Mouse (Mus musculus) gastrocnemius, adult 2 months (tissue): ENCODE measurements around the gene Gnas. TPM values are rescaled to one million over a fixed set of nuclear protein-coding genes. Genes with fewer than 3 reads are reported as not detected.
A peak's percentile ranks its signal among the peaks of the same experiment; 100 is the strongest.

Experiments
- DNase-seq: peaks from one replicate; pipeline ENCODE4 v3.0.0; 2022
- H3K27ac ChIP-seq: fragments of 200-600 bp; 2 replicates; pipeline ENCODE4 v1.8.1; 2022; ENCODE audit warnings: mild to moderate bottlenecking
- H3K4me3 ChIP-seq: fragments of 200-600 bp; 2 replicates; pipeline ENCODE4 v1.8.1; 2022; ENCODE audit warnings: mild to moderate bottlenecking, moderate library complexity
- CTCF ChIP-seq: fragments of 200-600 bp; IDR thresholded peaks from 2 replicates; pipeline ENCODE4 v1.8.1; 2022; ENCODE audit warnings: antibody characterized with exemption, mild to moderate bottlenecking, moderate library complexity
- intact Hi-C: fragments of 180-260 bp; cut with DNase I; formaldehyde crosslinking; loops from one replicate; pipeline ENCODE4 v1.15.1; 2025
- total RNA-seq, 2 experiments: library from RNA; stranded (reverse); gene quantifications; 2 replicates each; pipeline ENCODE4 v1.2.3; 2021

Gnas gene
- total RNA-seq, 2 experiments from 2014 or later, result 1,330 to 1,331 TPM

- no peak for TF ChIP-seq CTCF
- no peak for DNase-seq
- no peak overlapping the region for H3K4me3 ChIP-seq
- no peak overlapping the region for H3K27ac ChIP-seq
- intact Hi-C loops, result loop anchor here (5.0 kb wide), 1 partner anchor 692 kb away; no protein-coding TSS in a partner anchor
These were observed 4.3 kb upstream of the Gnas start for GRCm38 (mm10) chr2:174279771-174280170.

GRCm38 (mm10) chr2:174283341-174283740, 779 bp upstream of the Gnas start:
- no peak for TF ChIP-seq CTCF
- no peak for DNase-seq
- intact Hi-C loops, result loop anchor here (5.0 kb wide), 1 partner anchor 696 kb away; no protein-coding TSS in a partner anchor
- Histone ChIP-seq H3K4me3 (peak overlapping the region; percentile 69), H3K27ac (no peak overlapping the region)

GRCm38 (mm10) chr2:174284807-174285457, 812 bp downstream of the Gnas start:
- no peak for DNase-seq
- intact Hi-C loops, result loop anchor here (5.0 kb wide), 1 partner anchor 698 kb away; no protein-coding TSS in a partner anchor
- TF ChIP-seq CTCF, result no peak
- Histone ChIP-seq H3K4me3 (peak overlapping the region; percentile 69), H3K27ac (no peak overlapping the region)

GRCm38 (mm10) chr2:174285921-174286470, 1.9 kb downstream of the Gnas start:
- intact Hi-C loops, result no loop called here
- no peak for TF ChIP-seq CTCF
- Histone ChIP-seq H3K4me3 (peak overlapping the region; percentile 69), H3K27ac (no peak overlapping the region)
- no peak for DNase-seq

DNA sequence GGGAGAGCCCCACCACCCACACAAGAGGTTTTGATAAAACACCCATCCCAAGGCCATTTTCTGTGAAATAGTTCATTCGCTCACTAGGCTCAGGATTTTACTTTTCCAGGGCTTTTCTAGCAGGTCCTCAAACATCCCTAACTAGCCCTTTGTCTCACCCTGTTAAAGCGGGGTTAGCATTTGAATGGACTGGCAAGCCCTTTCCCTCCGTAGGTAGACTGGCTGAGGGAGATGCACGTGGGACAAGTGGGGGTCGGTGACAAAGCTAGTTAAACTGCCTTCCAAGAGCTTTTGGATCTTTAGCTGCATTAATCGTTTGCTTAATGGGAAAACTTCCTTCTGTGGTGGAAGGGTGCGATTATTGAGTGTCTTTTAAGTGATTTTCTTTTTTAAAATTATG, 3.8 kb downstream of the Gnas start:
- no peak for DNase-seq

DNA sequence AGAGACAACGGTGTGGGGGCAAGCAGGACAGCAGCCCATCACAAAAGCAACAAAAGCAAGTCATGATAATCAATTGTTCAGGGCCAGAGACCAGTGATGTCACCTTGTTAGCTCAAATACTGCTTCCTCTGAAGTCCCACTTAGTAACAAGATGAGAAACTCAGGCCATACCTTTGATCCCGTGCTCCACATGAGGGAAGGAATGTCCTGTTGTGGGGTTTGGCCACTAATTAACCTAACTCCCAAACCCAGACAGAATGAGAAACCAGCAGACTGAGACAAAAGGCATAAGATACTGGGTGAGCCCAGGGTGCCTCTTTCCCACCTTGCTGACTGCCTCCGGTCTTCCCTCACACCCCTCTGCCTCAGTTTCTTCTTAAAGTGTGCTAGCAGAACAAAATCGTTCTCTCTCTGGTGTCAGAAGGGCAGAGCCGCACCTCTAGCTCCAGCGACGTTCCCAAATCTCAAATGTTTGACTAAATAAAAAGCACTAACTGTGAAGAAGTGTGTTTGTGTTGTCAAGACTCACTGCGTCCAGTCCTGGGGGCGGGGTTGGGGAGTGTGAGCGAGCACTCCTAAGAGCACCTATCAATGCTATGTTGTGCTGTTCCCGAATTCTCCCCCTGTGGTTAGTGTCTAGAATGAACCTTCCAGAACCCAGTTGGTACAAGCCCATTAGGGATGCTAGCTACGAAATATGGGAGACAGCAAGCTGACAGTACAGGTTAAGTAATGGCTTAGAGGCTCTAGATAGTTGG, 4.7 kb downstream of the Gnas start:
- intact Hi-C loops, result no loop called here
- H3K27ac ChIP-seq, result no peak overlapping the region
- DNase-seq, result no peak
- no peak for TF ChIP-seq CTCF
- H3K4me3 ChIP-seq, result no peak overlapping the region

More for the DNA sequence above, 3.8 kb downstream of the Gnas start:
- no peak overlapping the region for H3K4me3 ChIP-seq
- H3K27ac ChIP-seq, result no peak overlapping the region
- no peak for TF ChIP-seq CTCF
- intact Hi-C loops, result no loop called here

DNA sequence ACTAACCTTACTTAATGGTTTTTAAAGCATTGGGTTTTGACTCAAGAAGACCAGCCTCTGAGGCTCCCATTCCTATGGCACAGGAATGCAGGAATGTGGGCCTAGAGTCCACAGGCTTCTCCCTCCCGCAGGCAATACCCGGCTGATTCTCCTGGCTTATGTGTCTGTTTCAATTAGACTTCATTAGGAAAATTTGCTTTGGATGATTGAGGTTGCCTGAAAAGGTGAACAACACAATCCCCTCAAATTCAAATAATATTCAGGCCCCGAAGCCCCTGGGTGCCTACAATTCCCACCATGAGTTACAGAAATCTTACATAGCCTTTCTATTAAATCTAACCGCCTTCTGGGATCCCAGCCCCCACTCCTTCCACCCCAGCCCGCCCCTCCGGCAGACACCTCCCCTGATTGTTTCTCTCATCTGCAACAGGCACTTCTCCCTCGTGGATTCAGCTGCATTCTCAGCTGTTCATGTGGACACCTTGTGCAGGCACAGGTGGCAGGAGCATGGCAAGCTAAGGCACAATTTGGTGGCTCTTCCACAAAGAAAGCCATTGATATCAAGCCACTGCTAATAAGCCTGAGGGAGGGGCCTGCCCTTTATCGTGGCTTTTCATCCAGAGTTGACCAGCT, 7.0 kb downstream of the Gnas start:
- DNase-seq, result no peak
- intact Hi-C loops, result loop anchor here (10.0 kb wide), 1 partner anchor 216 kb away; the partner anchor contains the start of gene Stx16
- H3K4me3 ChIP-seq, result no peak overlapping the region
- TF ChIP-seq CTCF, result no peak
- H3K27ac ChIP-seq, result no peak overlapping the region

DNA sequence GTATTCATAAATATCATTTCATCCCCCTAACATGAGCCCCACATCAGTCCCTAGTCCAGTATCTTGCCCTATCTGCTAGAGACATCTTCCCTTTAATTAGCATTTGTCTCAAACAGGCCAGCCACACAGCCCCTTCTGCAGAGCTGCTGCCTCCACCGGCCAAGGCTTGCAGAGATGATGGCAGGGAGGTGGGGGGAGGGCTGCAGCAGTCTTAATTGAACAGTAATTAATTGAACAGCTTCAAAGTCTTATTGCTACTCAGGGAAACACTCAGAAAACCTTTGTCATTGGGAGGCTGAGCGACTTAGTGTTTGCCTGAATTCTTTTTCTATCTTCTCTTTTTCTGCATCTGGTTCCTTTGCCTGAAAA, 7.5 kb downstream of the Gnas start:
- H3K27ac ChIP-seq, result no peak overlapping the region
- no peak overlapping the region for H3K4me3 ChIP-seq
- TF ChIP-seq CTCF, result no peak
- intact Hi-C loops, result loop anchor here (10.0 kb wide), 1 partner anchor 217 kb away; the partner anchor contains the start of gene Stx16
- DNase-seq, result no peak

GRCm38 (mm10) chr2:174294457-174294856, 10.3 kb downstream of the Gnas start:
- H3K27ac ChIP-seq, result no peak overlapping the region
- TF ChIP-seq CTCF, result no peak
- no peak for DNase-seq
- intact Hi-C loops, result loop anchor here (10.0 kb wide), 1 partner anchor 220 kb away; the partner anchor contains the start of gene Stx16
- H3K4me3 ChIP-seq, result no peak overlapping the region

DNA sequence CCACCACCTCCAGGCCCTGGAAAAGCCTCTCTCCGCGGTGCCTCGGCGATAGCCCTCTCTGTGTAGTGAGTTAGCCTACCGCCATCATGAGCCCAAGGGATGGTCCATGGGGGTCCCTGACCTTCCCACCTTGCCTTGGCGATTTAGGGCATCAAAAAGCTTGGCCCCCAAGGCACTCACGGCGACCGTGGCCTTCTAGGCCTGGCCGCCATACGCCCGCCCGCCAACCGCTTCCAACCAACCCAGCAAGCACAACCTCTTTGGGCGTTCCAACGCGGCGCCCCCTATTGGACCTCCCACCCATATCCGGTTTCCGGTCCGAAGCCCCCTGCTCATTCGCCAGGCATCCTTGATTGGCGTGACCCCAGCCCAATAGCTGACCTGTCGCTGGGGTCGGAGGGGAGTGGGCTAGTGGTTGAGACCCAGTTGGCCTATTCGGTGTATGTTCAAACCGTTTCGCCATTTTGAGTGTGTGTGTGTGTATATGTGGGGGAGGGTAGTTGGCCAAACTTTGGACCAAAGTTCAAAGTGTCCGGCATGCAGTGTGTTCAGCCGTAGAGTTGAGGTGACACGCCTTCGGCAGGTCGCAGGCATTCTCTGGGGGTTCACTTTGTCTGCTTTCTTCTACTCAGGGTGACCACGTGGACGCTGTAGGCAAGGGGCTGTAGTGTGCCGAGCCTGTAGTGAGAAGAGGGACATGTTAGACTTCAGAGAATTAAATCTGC, 11.2 kb downstream of the Gnas start:
- no peak for TF ChIP-seq CTCF
- Histone ChIP-seq H3K4me3 (peak overlapping the region; percentile 48), H3K27ac (no peak overlapping the region)
- intact Hi-C loops, result loop anchor here (5.0 to 10.0 kb wide), 2 partner anchors 221 to 703 kb away; partner anchors contain the start of gene Stx16
- DNase-seq, result no peak

DNA sequence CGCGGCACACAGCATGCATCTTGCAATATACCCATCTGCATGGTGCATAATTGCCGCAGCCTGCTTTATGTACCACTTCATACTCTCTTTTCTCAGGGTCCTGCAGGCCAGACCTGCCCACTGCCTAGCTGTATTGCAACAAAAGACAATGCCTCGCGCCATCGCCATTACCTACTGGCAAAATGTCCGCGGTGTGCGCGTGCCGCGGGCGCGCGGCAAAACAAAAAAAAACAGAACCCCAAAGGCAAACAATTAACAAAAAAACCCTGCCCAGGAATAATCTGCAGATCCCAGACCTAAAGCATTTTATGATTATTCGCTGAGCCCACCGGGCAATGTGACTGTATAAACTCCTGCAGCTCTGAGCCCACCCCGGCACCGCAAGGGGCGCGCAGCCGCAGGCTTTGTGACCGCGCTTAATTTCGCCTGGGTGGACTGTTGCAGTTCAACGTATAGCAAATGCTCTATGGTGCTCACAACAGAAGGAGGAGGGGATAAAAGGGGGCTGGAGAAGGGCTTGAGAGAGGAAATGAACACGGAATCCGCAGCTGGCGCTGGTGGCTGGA, 11.9 kb downstream of the Gnas start:
- Histone ChIP-seq H3K27ac (no peak overlapping the region), H3K4me3 (peak overlapping the region; percentile 48)
- intact Hi-C loops, result loop anchor here (5.0 to 10.0 kb wide), 2 partner anchors 221 to 704 kb away; partner anchors contain the start of gene Stx16
- no peak for TF ChIP-seq CTCF
- DNase-seq, result no peak
